Mouse (Mus musculus): ENCODE measurements around the gene Fam161a. TPM values are rescaled to one million over a fixed set of nuclear protein-coding genes. Genes with fewer than 3 reads are reported as not detected.

Gene Fam161a
- polyA plus RNA-seq, 1 experiment from 2014 or later = 4.7 TPM

GRCm38 (mm10) chr11:22978711-22979110, 28.6 kb upstream of the Fam161a start:
- Histone ChIP-seq H3K4me2 (replicated peaks) (no peak overlapping the region), H3K36me3 (peaks cover 14% of the 10 kb centered on the region), H3K27ac (replicated peaks) (no peak overlapping the region), H3K27me3 (no peaks in the 10 kb centered on the region), H3K4me3 (no peak overlapping the region), H3K4me1 (peaks cover 41% of the 10 kb centered on the region), H3K9me3 (no peaks in the 10 kb centered on the region), H3K9ac (replicated peaks) (no peak overlapping the region)
- 78% methylated on average over 1 of the region's 1 CpGs for WGBS
- ATAC-seq (ENCODE audit: low FRiP score, low read depth) = no peak

DNA sequence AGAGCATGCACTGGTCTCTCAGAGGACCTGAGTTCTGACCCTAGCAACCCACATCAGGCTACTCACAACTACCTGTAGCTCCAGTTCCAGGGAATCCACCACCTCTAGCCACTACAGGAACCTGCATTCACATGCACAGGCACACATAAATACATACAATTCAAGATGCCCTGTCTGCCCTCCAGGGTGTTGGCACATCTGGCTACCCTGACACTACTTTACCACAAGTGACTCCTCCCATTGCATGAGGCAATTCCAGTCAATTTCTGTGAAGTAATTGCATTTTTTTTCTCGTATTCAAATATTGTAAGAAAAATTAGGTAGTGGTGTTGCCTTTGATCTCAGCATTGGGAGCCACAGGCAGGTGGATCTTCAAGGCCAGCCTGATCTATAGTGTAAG, 28.1 kb upstream of the Fam161a start:
- WGBS = 87% methylated on average over 1 of the region's 1 CpGs
- no peak overlapping the region for H3K4me2 ChIP-seq (replicated peaks)
- H3K4me3 ChIP-seq = no peak overlapping the region
- no peaks in the 10 kb centered on the region for H3K9me3 ChIP-seq
- no peak for ATAC-seq (ENCODE audit: low FRiP score, low read depth)
- H3K9ac ChIP-seq (replicated peaks) = no peak overlapping the region
- no peaks in the 10 kb centered on the region for H3K27me3 ChIP-seq
- H3K36me3 ChIP-seq = peaks cover 9% of the 10 kb centered on the region
- H3K27ac ChIP-seq (replicated peaks) = no peak overlapping the region
- H3K4me1 ChIP-seq = peaks cover 37% of the 10 kb centered on the region

- H3K4me1 ChIP-seq = peaks cover 28% of the 10 kb centered on the region
- H3K4me2 ChIP-seq (replicated peaks) = peak overlapping the region; percentile 80
- peak overlapping the region; percentile 68 for H3K4me3 ChIP-seq
- H3K27ac ChIP-seq (replicated peaks) = peak overlapping the region; percentile 97; the same call in 1 of the 2 replicates
- H3K9me3 ChIP-seq = no peaks in the 10 kb centered on the region
- H3K27me3 ChIP-seq = no peaks in the 10 kb centered on the region
- peaks cover 9% of the 10 kb centered on the region for H3K36me3 ChIP-seq
- WGBS = 43% methylated on average over 4 of the region's 4 CpGs
- peak overlapping the region; percentile 76 for H3K9ac ChIP-seq (replicated peaks)
- no peak for ATAC-seq (ENCODE audit: low FRiP score, low read depth)
Observed at GRCm38 (mm10) chr11:22981041-22981440, 26.3 kb upstream of the Fam161a start.

DNA sequence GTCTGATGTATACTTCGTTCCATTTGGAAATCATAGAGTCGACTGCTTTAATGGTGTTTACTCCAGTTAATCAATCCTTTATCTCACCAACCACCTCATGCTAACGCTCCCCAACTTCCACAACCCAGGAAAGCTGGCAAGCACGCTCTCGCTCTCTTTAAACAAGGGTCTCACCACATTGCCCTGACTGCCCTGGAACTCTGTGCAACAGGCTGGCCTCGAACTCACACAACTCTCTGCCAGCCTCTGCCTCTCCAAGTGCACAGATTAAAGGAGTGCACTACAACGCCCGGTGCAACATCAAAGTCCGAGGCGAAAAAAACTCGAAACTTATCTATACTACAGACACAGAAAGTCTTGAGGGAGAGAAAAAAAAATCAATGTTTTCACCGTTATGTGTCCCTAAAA, 25.8 kb upstream of the Fam161a start:
- peak overlapping the region; percentile 80 for H3K4me2 ChIP-seq (replicated peaks)
- peak overlapping the region; percentile 76 for H3K9ac ChIP-seq (replicated peaks)
- H3K4me1 ChIP-seq = peaks cover 23% of the 10 kb centered on the region
- H3K27me3 ChIP-seq = no peaks in the 10 kb centered on the region
- H3K36me3 ChIP-seq = peaks cover 9% of the 10 kb centered on the region
- peak overlapping the region; percentile 68 for H3K4me3 ChIP-seq
- peak; percentile 50 for ATAC-seq (ENCODE audit: low FRiP score, low read depth)
- H3K27ac ChIP-seq (replicated peaks) = peak overlapping the region; percentile 97
- no peaks in the 10 kb centered on the region for H3K9me3 ChIP-seq
- WGBS = 3% methylated on average over 12 of the region's 12 CpGs

DNA sequence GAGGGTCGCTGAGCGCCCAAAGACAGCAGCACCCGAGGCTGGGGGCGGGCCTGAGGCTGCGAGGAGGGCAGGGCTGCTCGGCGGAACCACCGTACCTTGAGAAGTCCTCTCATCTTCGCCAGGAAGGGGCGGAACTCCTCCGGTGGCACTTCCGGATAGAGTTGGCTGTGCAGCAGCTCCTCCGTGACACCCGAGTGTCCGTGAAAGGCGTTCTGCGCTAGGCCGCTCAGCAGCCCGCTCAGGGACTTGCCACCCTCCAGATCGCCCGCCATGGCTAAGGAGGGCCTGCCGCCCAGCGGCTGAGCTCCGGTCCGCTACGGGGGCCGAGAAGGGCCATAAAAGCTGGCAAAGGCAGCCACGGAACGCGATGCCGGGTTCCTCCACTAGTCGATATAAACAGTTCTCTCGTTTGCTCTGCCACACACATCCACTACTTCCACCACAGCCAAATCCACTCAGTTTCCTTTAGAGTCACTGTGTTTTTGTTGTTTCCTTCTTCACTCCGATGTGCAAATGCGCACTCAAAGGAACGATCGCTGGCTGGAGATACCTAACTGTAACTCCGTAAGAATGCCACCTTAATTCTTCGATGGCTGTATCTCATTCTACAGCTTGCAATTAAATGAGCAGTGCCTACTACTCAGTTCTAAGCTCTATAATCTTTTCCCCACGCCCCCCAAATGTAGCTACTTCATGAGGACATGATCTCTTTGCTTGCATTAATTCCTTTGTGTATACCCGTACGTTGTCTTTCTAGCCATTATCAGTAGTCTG, 25.2 kb upstream of the Fam161a start, which contains the start of the genes Gm28048 and Commd1:
TSS of gene Gm28048 (minus strand) at position 107 of the 774 bp plus-strand sequence.
TSS of gene Commd1 (minus strand) at position 399 of the 774 bp plus-strand sequence.
- H3K4me2 ChIP-seq (replicated peaks) = peak within 1 kb of the TSS; percentile 80
- 4% methylated on average over 42 of the region's 42 CpGs for WGBS
- peaks cover 19% of the 10 kb centered on the region for H3K4me1 ChIP-seq
- peak within 1 kb of the TSS; percentile 76 for H3K9ac ChIP-seq (replicated peaks)
- H3K9me3 ChIP-seq = no peaks in the 10 kb centered on the region
- H3K27ac ChIP-seq (replicated peaks) = peak within 1 kb of the TSS; percentile 97
- H3K36me3 ChIP-seq = peaks cover 9% of the 10 kb centered on the region
- H3K4me3 ChIP-seq = peak within 1 kb of the TSS; percentile 68
- no peaks in the 10 kb centered on the region for H3K27me3 ChIP-seq
- ATAC-seq (ENCODE audit: low FRiP score, low read depth) = peak; percentile 94

- Histone ChIP-seq H3K27ac (replicated peaks) (no peak overlapping the region), H3K9me3 (no peaks in the 10 kb centered on the region), H3K4me1 (peaks cover 15% of the 10 kb centered on the region), H3K4me3 (no peak overlapping the region), H3K9ac (replicated peaks) (no peak overlapping the region), H3K4me2 (replicated peaks) (no peak overlapping the region), H3K27me3 (no peaks in the 10 kb centered on the region), H3K36me3 (peaks cover 6% of the 10 kb centered on the region)
- 73% methylated on average over 6 of the region's 6 CpGs for WGBS
- no peak for ATAC-seq (ENCODE audit: low FRiP score, low read depth)
Observed at GRCm38 (mm10) chr11:22982846-22983245, 24.5 kb upstream of the Fam161a start.

- ATAC-seq (ENCODE audit: low FRiP score, low read depth) = no peak
- H3K27ac ChIP-seq (replicated peaks) = no peak overlapping the region
- WGBS = 85% methylated on average over 3 of the region's 3 CpGs
- H3K27me3 ChIP-seq = no peaks in the 10 kb centered on the region
- no peak overlapping the region for H3K9ac ChIP-seq (replicated peaks)
- no peak overlapping the region for H3K4me2 ChIP-seq (replicated peaks)
- H3K36me3 ChIP-seq = no peaks in the 10 kb centered on the region
- H3K4me1 ChIP-seq = peaks cover 14% of the 10 kb centered on the region
- H3K9me3 ChIP-seq = no peaks in the 10 kb centered on the region
- H3K4me3 ChIP-seq = no peak overlapping the region
Observed at GRCm38 (mm10) chr11:22985510-22985909, 21.8 kb upstream of the Fam161a start.

DNA sequence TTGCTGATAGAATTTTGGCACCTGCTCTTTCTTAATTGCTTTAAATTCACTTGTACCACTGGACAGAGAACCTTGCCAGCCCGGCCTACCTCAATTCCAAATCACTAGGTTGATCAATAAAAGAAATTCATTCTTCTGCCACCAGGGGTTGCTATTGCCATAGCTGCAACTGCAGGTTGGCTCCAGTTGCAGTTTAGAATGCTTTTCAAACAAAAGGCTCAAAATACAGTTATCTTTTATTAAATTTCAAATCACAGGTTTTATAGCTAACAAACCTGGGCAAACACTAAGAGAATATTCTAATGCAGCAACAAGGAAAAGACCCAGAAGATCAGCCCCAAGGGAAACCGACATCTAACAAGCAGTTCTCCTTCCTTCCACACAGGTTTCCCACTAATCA, 20.0 kb upstream of the Fam161a start:
- Histone ChIP-seq H3K36me3 (no peaks in the 10 kb centered on the region), H3K27ac (replicated peaks) (no peak overlapping the region), H3K9ac (replicated peaks) (no peak overlapping the region), H3K4me1 (peaks cover 17% of the 10 kb centered on the region), H3K4me3 (no peak overlapping the region), H3K9me3 (no peaks in the 10 kb centered on the region), H3K4me2 (replicated peaks) (no peak overlapping the region), H3K27me3 (no peaks in the 10 kb centered on the region)
- WGBS = 53% methylated on average over 2 of the region's 2 CpGs
- no peak for ATAC-seq (ENCODE audit: low FRiP score, low read depth)

DNA sequence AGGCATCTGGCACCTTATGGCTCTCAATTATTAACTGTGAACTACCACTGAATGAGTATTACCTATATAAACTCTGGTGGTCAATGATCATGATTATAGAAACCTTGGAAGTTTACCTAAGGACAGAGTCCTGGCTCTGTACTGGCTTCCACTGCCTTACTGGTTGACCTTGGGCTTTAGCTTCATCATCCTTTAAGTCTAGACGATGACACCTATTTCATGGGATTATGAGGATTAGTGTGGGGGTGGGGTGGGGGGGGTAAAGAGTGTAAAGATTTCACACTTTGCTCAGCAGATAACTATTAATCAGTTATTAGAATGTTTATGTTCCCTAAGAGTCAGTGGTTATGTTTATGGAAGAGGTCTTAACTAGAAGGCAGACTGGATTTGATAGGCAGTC, 17.5 kb upstream of the Fam161a start:
- ATAC-seq (ENCODE audit: low FRiP score, low read depth) = no peak
- Histone ChIP-seq H3K9me3 (no peaks in the 10 kb centered on the region), H3K4me1 (peaks cover 18% of the 10 kb centered on the region), H3K36me3 (peaks cover 13% of the 10 kb centered on the region), H3K27ac (replicated peaks) (peak overlapping the region; percentile 93), H3K9ac (replicated peaks) (peak overlapping the region; percentile 55; the same call in 1 of the 2 replicates), H3K27me3 (no peaks in the 10 kb centered on the region), H3K4me3 (peak overlapping the region; percentile 88), H3K4me2 (replicated peaks) (peak overlapping the region; percentile 97)
- 39% methylated on average over 1 of the region's 1 CpGs for WGBS

- no peaks in the 10 kb centered on the region for H3K9me3 ChIP-seq
- peaks cover 18% of the 10 kb centered on the region for H3K4me1 ChIP-seq
- H3K4me2 ChIP-seq (replicated peaks) = peak within 1 kb of the TSS; percentile 97
- H3K36me3 ChIP-seq = peaks cover 21% of the 10 kb centered on the region
- peak; percentile 97 for ATAC-seq (ENCODE audit: low FRiP score, low read depth)
- no peaks in the 10 kb centered on the region for H3K27me3 ChIP-seq
- H3K9ac ChIP-seq (replicated peaks) = peak within 1 kb of the TSS; percentile 88
- WGBS = under 1% methylated on average over 66 of the region's 66 CpGs
- H3K27ac ChIP-seq (replicated peaks) = peak within 1 kb of the TSS; percentile 93
- H3K4me3 ChIP-seq = peak within 1 kb of the TSS; percentile 88
Observed at GRCm38 (mm10) chr11:22990393-22991126, 16.8 kb upstream of the Fam161a start, which contains the start of gene Cct4. Gene Cct4 (plus strand): TSS chr11:22990519.

DNA sequence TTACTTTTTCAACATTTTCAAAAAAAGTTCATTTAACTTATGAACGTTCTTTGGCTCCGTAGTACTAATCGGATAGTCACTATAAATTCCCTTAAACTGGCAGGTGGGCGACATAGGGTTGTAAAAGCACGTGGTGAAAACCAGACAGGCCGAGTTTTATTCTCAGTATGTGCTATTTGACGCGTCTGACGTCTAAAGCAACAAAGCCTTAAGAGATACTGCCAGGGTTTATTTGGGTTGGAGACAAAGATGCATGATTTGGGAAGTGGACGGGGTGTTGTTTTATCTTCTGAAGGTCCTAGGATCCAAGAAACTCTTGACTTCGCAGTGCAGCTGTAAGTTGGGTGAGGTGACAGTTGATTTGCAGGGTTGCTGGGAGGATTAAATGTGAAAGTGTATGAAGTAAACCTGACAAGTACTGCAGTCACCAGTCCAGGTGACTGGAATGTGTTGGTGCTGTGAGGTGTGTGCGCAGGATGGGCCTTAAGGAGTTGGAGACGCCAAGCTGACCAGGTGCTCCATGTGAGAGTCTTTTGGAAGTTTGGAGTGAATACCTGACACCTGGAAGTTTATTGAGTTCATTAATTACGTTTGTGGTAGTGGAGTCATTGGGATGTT, 16.0 kb upstream of the Fam161a start:
- peaks cover 27% of the 10 kb centered on the region for H3K36me3 ChIP-seq
- H3K4me3 ChIP-seq = peak overlapping the region; percentile 88
- no peaks in the 10 kb centered on the region for H3K27me3 ChIP-seq
- peak overlapping the region; percentile 97 for H3K4me2 ChIP-seq (replicated peaks)
- no peak for ATAC-seq (ENCODE audit: low FRiP score, low read depth)
- peak overlapping the region; percentile 88 for H3K9ac ChIP-seq (replicated peaks)
- peaks cover 18% of the 10 kb centered on the region for H3K4me1 ChIP-seq
- WGBS = 11% methylated on average over 14 of the region's 14 CpGs
- no peak overlapping the region for H3K27ac ChIP-seq (replicated peaks)
- H3K9me3 ChIP-seq = no peaks in the 10 kb centered on the region

DNA sequence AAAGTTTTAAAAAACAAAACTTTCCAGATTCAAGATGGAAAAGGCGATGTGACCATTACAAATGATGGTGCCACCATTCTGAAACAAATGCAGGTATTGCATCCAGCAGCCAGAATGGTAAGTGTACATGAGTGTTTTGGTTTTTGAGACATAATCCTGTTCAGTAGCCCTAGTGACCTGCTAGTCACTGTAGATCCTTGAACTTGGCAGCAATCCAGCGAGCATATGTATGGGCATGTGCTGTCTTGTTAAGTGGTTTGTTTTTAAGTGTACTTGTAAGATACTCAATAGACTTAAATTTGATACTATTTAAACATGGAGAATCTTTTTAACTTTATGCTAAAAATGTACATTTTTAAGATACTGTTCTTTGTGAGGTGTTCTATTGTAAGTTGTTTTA, 13.1 kb upstream of the Fam161a start:
- Histone ChIP-seq H3K36me3 (peaks cover 50% of the 10 kb centered on the region), H3K4me3 (no peak overlapping the region), H3K9ac (replicated peaks) (no peak overlapping the region), H3K4me2 (replicated peaks) (no peak overlapping the region), H3K27me3 (no peaks in the 10 kb centered on the region), H3K27ac (replicated peaks) (no peak overlapping the region), H3K4me1 (peaks cover 18% of the 10 kb centered on the region), H3K9me3 (no peaks in the 10 kb centered on the region)
- WGBS = 98% methylated on average over 2 of the region's 2 CpGs
- no peak for ATAC-seq (ENCODE audit: low FRiP score, low read depth)

Data from midbrain, embryonic 12.5 days (tissue).